Mouse (Mus musculus) layer of hippocampus, postnatal 25 days (tissue): ENCODE measurements around the gene Ppp1r1a. TPM values are rescaled to one million over a fixed set of nuclear protein-coding genes. Genes with fewer than 3 reads are reported as not detected.
A peak's percentile ranks its signal among the peaks of the same experiment; 100 is the strongest.

ENCODE experiments used
- DNase-seq, 2 experiments: peaks; one replicate each; pipeline ENCODE4 v3.0.0; 2022; ENCODE audit warnings: mixed read lengths in 2 of 2, low spot score in 1 of 2; ENCODE audit errors: extremely low spot score in 1 of 2
- total RNA-seq, 2 experiments: library from RNA; stranded (reverse); gene quantifications; 2 replicates each; pipeline ENCODE4 v1.2.3; 2021

Ppp1r1a gene
- total RNA-seq, 2 experiments from 2014 or later: 131 to 135 TPM

DNA sequence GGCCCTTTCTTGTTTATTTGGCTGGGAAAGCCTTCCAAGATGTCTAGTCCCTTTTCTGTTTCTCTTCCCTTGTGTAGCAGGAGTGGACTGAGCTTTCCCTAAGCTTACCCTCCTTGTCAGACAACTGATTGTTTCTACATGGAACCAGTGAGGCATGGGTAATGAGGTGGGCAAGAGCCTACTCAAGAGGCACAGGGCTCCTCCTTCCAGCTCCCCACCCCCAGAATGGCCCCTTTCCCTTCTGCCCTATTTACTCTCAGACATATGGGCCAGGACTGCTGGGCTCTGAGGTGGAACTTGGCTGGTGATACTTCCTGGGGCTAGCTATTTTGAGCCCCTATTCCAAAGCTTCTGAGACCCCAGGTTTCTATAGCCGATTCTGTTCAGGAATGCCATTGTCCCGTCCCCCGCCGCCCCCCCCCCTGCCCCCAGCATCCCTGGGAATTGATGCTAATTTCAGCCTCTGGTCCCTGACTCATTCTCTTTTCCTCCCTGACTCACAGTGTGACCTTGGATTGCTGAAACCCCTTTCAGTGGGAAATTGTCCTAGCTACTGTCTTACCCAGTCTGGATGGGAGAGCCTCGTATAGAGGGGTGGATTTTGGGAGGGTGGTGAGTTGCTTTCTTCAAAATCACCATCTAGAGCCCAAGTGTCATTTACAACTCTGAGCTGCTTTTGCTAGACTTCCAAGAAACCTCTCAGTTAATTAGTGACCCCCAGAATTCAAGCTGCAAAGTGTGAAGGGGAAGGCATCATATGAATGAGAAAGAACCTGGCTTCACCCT, 19.0 kb downstream of the Ppp1r1a start:
- DNase-seq: no peak

- DNase-seq: no peak
Observed at GRCm38 (mm10) chr15:103514914-103515313, 22.9 kb downstream of the Ppp1r1a start.

- peak in 1 of 2 experiments; percentile 55 for DNase-seq
Observed at GRCm38 (mm10) chr15:103514119-103514518, 23.7 kb downstream of the Ppp1r1a start.

DNA sequence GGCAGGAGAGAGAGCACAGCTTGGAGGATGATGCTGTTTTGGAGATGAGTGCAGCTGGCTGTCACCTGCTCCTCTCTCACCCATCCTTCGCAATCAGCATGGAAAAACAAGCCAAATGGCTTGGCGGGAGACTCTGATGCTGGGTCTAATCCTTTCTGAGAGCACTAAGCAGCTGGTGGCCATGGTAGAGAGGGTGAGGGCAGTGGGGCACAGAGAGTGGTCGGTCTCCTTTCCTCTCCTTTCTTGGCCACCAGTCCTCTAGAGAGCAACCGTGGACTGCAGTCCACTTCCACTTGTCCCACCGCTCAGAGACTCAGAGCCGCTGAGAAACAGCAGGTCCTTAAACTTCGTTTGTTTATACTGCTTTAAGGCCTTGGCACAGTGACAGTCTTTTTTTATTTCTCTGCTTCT, 24.2 kb downstream of the Ppp1r1a start:
- DNase-seq: no peak

DNA sequence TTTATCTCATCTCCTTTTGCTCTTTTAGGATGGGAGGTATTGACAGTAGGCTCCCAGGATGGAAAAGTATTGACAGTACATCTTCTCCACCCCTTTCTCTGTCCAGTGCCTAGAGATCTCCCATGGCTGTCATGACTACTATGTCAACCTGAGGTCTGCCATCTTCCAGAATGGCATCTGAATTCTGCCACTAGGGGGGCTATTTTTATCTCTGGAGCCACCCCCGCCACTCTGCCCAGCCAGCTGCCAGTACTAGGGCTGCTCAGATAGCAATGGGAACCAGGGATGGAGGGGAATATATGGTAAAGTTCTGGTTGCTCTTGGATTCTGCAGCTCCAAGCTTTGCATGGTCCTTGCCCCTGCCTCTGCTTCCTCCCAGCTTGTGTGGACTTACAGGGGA, 26.2 kb downstream of the Ppp1r1a start:
- DNase-seq: no peak

GRCm38 (mm10) chr15:103509317-103509716, 28.5 kb downstream of the Ppp1r1a start:
- no peak for DNase-seq

DNA sequence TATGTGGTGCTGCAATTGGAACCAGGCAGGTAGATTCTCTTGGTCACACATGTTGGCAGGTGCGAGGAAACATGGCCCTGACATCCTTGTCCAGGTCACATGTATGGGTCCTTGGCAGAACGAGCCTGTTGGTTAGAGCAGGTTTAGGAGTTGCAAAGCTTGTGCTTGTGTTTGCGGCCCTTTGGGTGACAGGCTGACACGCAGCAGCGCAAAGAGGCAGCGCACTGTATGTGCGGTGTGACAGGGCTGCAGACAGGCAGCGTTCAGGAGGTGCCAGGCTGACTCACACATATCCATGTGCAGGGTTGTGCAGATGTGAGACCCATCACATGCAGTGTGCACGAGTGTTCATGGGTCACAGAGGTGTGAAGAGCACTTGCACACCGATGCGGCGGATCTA, 34.1 kb downstream of the Ppp1r1a start:
- peak in 1 of 2 experiments; percentile 34 for DNase-seq

- DNase-seq: no peak
Observed at GRCm38 (mm10) chr15:103503251-103503600, 34.6 kb downstream of the Ppp1r1a start.

- peak; percentile 46 for DNase-seq
Observed at GRCm38 (mm10) chr15:103502435-103503250, 35.2 kb downstream of the Ppp1r1a start, which contains the start of gene Pde1b. TSS of gene Pde1b (plus strand) at chr15:103503034.

GRCm38 (mm10) chr15:103501186-103501585, 36.6 kb downstream of the Ppp1r1a start:
- no peak for DNase-seq

DNA sequence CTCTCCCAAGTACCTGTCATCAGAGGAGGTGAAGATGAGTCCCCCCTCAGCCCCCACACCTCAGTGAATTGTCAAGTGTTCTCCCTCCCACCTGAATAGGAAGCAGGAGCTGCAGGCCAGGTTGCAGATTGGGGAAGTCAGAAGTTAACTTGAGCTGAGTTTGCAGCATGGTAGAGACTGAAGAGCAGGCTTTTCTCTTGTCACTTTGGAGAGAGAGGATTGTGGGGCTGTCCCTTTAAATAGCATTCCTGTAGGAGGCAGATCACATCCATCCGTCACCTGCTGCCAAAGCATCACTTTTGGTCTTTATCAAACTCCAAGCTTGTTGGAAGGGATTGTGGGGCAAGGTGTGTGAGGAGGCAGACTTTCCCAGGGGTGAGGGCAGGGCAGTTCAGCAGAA, 37.1 kb downstream of the Ppp1r1a start:
- no peak for DNase-seq

GRCm38 (mm10) chr15:103498157-103498556, 39.6 kb downstream of the Ppp1r1a start:
- no peak for DNase-seq

DNA sequence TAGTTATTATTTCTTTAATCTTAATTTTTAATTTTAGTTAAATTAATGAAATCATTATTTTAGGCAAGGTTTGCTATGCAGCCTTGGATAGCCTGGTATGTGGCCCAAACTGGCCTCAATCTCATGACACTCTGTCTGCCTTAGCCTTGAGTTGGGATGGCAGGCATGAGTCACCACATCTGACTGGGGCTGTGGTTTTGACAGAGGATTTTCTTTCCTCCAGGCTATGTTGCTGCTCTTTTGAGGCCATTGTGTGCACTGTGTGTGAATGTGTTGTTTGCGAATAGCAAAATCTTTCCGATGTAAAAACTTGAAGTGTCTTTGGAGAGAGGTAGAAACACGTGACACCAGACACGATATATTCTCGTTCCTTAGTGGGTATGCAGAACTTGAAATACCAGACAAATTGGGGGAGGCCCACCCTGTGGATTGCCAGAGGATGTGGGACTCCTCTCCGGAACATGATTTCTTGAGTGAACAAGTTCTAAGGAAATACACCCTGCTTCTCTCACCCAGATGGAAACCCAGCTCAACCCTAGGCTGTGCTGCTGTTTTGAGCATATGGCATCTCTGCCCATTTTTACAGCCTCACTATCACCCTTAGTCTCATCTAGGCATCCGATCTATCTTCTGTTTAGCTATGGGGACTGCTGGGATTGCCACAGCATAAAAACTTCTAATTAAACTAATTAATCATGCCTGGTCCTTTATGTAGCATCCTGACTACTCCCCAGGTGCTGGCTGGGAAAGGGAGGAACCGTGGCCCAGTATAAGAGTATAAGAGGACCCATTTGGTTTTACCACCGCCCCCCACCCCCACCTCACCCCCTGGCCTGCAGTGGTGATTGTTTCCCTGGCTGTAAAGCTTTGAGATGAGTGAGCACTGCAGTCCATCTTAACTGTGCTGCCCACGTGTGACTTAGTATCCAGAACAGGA, 41.3 kb downstream of the Ppp1r1a start:
- DNase-seq: no peak

DNA sequence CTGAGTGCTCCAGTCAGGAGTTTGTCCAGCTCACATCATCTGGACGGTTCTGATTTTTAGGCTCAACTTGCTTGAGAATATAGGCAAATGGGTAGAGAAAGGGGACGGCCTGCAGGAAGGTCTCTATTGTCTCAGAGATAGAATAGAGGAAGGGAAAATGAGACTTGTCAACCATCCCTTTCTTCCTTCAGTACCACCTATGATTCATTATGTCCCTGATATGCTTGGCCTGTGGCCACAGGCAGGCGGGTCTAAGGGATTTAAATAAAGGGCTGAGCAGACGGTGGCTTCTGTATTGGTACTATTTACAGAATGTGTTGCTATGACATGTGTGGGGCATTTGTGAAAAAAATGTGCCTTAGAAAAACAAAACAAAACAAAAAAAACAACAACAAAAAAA, 49.5 kb downstream of the Ppp1r1a start:
- no peak for DNase-seq

DNA sequence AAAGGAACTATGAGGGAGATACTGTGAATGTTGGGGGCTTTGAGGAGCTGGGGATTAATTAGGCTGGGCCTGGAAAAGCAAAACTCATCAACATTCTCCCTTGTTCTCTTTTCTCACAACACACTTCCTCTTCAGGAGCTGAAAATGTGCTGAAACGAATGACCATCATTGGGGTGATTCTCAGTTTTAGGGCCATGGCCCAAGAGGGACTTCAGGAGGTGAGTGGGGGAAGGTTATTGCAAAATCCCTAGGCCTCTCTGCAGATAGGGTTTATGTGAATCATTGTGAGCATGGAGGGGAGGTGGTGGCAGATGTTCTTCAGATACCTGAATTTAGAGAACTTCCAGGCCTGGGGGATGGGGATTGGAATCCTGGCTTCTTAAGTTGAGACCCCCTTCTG, 51.1 kb downstream of the Ppp1r1a start:
- no peak for DNase-seq

DNA sequence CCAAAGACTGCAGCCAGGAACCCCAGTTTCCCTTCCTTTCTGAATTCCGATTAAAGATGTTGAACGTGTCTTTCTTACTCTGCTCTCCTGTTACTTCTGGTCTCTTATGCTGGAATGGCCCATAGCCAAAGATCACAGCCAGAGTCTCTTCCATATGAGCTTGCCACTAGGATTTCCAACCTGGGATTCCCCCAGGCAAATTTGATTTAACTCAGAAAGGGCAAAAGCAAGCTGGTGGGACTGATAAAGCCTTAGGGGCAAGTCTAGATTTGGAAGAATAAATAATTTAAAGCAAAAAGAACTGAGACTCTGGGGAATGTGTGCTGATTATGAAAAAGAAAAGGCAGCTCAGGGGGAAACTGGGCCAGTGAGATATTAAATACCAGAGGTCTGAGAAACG, 52.7 kb downstream of the Ppp1r1a start:
- DNase-seq: no peak

GRCm38 (mm10) chr15:103484490-103484889, 53.3 kb downstream of the Ppp1r1a start:
- DNase-seq: no peak

- DNase-seq: peak in 1 of 2 experiments; percentile 60
Observed at GRCm38 (mm10) chr15:103482488-103482887, 55.3 kb downstream of the Ppp1r1a start.
